Mouse (Mus musculus): Measurements from ENCODE around the gene Adrb1. TPM values are rescaled to one million over a fixed set of nuclear protein-coding genes. Genes with fewer than 3 reads are reported as not detected.
"Not testable (repeated sequence)": the region's sequence is repeated elsewhere in the genome, so short reads cannot be mapped to it uniquely, and the experiment has no call there.

Gene Adrb1
- polyA plus RNA-seq, 1 experiment, result 2.0 TPM

- TF ChIP-seq CTCF (IDR thresholded peaks at IDR 0.05; ENCODE audit: borderline replicate concordance, extremely low read depth, insufficient read depth, insufficient read length) (no peak), POLR2A (IDR thresholded peaks at IDR 0.05; ENCODE audit: borderline replicate concordance, extremely low read depth, insufficient read depth, insufficient read length, poor library complexity, severe bottlenecking) (no peak)
- peak; percentile 69 for DNase-seq (ENCODE audit: low read depth)
Measured at GRCm38 (mm10) chr19:56750709-56751108, 28.7 kb downstream of the Adrb1 start.

- not testable (repeated sequence) for DNase-seq (ENCODE audit: low read depth)
Measured at GRCm38 (mm10) chr19:56754456-56754855, 32.5 kb downstream of the Adrb1 start.

GRCm38 (mm10) chr19:56756412-56756811 is 34.4 kb downstream of the Adrb1 start:
- TF ChIP-seq CTCF (IDR thresholded peaks at IDR 0.05; ENCODE audit: borderline replicate concordance, extremely low read depth, insufficient read depth, insufficient read length), result no peak
- no peak for TF ChIP-seq POLR2A (IDR thresholded peaks at IDR 0.05; ENCODE audit: borderline replicate concordance, extremely low read depth, insufficient read depth, insufficient read length, poor library complexity, severe bottlenecking)
- DNase-seq (ENCODE audit: low read depth), result no peak

- DNase-seq (ENCODE audit: low read depth), result no peak
- no peak for TF ChIP-seq POLR2A (IDR thresholded peaks at IDR 0.05; ENCODE audit: borderline replicate concordance, extremely low read depth, insufficient read depth, insufficient read length, poor library complexity, severe bottlenecking)
Measured at GRCm38 (mm10) chr19:56758311-56758710, 36.3 kb downstream of the Adrb1 start.

GRCm38 (mm10) chr19:56759740-56760139 is 37.7 kb downstream of the Adrb1 start:
- no peak for DNase-seq (ENCODE audit: low read depth)
- TF ChIP-seq POLR2A (IDR thresholded peaks at IDR 0.05; ENCODE audit: borderline replicate concordance, extremely low read depth, insufficient read depth, insufficient read length, poor library complexity, severe bottlenecking) (no peak), CTCF (IDR thresholded peaks at IDR 0.05; ENCODE audit: borderline replicate concordance, extremely low read depth, insufficient read depth, insufficient read length) (no peak)

- no peak for DNase-seq (ENCODE audit: low read depth)
- TF ChIP-seq POLR2A (IDR thresholded peaks at IDR 0.05; ENCODE audit: borderline replicate concordance, extremely low read depth, insufficient read depth, insufficient read length, poor library complexity, severe bottlenecking), result no peak
- no peak for TF ChIP-seq CTCF (IDR thresholded peaks at IDR 0.05; ENCODE audit: borderline replicate concordance, extremely low read depth, insufficient read depth, insufficient read length)
Measured at GRCm38 (mm10) chr19:56760306-56760940, 38.4 kb downstream of the Adrb1 start.

GRCm38 (mm10) chr19:56761096-56761495 is 39.1 kb downstream of the Adrb1 start:
- no peak for DNase-seq (ENCODE audit: low read depth)
- TF ChIP-seq POLR2A (IDR thresholded peaks at IDR 0.05; ENCODE audit: borderline replicate concordance, extremely low read depth, insufficient read depth, insufficient read length, poor library complexity, severe bottlenecking) (no peak), CTCF (IDR thresholded peaks at IDR 0.05; ENCODE audit: borderline replicate concordance, extremely low read depth, insufficient read depth, insufficient read length) (no peak)

GRCm38 (mm10) chr19:56761727-56762126 is 39.7 kb downstream of the Adrb1 start:
- TF ChIP-seq POLR2A (IDR thresholded peaks at IDR 0.05; ENCODE audit: borderline replicate concordance, extremely low read depth, insufficient read depth, insufficient read length, poor library complexity, severe bottlenecking) (no peak), CTCF (IDR thresholded peaks at IDR 0.05; ENCODE audit: borderline replicate concordance, extremely low read depth, insufficient read depth, insufficient read length) (no peak)
- DNase-seq (ENCODE audit: low read depth), result no peak

- no peak for TF ChIP-seq CTCF (IDR thresholded peaks at IDR 0.05; ENCODE audit: borderline replicate concordance, extremely low read depth, insufficient read depth, insufficient read length)
- no peak for TF ChIP-seq POLR2A (IDR thresholded peaks at IDR 0.05; ENCODE audit: borderline replicate concordance, extremely low read depth, insufficient read depth, insufficient read length, poor library complexity, severe bottlenecking)
- no peak for DNase-seq (ENCODE audit: low read depth)
Measured at GRCm38 (mm10) chr19:56762686-56763085, 40.7 kb downstream of the Adrb1 start.

- no peak for DNase-seq (ENCODE audit: low read depth)
- no peak for TF ChIP-seq POLR2A (IDR thresholded peaks at IDR 0.05; ENCODE audit: borderline replicate concordance, extremely low read depth, insufficient read depth, insufficient read length, poor library complexity, severe bottlenecking)
- TF ChIP-seq CTCF (IDR thresholded peaks at IDR 0.05; ENCODE audit: borderline replicate concordance, extremely low read depth, insufficient read depth, insufficient read length), result no peak
Measured at GRCm38 (mm10) chr19:56769024-56769423, 47.0 kb downstream of the Adrb1 start.

- TF ChIP-seq CTCF (IDR thresholded peaks at IDR 0.05; ENCODE audit: borderline replicate concordance, extremely low read depth, insufficient read depth, insufficient read length) (no peak), POLR2A (IDR thresholded peaks at IDR 0.05; ENCODE audit: borderline replicate concordance, extremely low read depth, insufficient read depth, insufficient read length, poor library complexity, severe bottlenecking) (no peak)
- peak; percentile 8 for DNase-seq (ENCODE audit: low read depth)
Measured at GRCm38 (mm10) chr19:56772158-56772557, 50.2 kb downstream of the Adrb1 start.

- peak; percentile 78 for DNase-seq (ENCODE audit: low read depth)
- no peak for TF ChIP-seq CTCF (IDR thresholded peaks at IDR 0.05; ENCODE audit: borderline replicate concordance, extremely low read depth, insufficient read depth, insufficient read length)
- TF ChIP-seq POLR2A (IDR thresholded peaks at IDR 0.05; ENCODE audit: borderline replicate concordance, extremely low read depth, insufficient read depth, insufficient read length, poor library complexity, severe bottlenecking), result no peak
Measured at GRCm38 (mm10) chr19:56773393-56773971, 51.5 kb downstream of the Adrb1 start.

Data from brain, embryonic 14.5 days (tissue).